Mouse (Mus musculus): ENCODE measurements around the gene Hsd17b3. TPM values are rescaled to one million over a fixed set of nuclear protein-coding genes. Genes with fewer than 3 reads are reported as not detected.

Gene Hsd17b3
- polyA plus RNA-seq, 1 experiment from 2014 or later, result not detected

DNA sequence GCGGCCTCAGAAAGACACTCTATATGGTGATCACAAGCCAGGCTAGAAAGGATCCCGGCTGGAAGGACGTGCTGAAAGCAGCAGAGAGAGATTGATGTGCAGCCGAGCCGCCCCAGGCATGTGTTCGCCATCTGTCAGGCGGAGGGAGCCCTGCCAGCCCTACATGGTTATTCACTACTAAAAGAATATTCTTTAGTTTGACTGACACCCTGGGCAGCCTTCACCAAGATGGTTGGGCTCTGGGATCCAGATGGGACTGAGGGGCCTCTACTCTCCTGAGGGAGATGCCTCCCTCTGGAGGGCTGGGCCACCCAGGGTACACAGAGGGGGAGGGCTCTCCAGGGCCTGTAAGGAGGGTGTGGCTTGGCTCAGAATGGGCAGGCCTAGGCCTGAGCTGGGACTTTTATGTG lies 68.1 kb downstream of the Hsd17b3 start:
- Histone ChIP-seq H3K4me2 (peak overlapping the region; percentile 37), H3K27ac (no peak overlapping the region), H3K27me3 (no peaks in the 10 kb centered on the region), H3K36me3 (no peaks in the 10 kb centered on the region), H3K9ac (no peak overlapping the region), H3K4me1 (replicated peaks) (peaks cover 10% of the 10 kb centered on the region), H3K4me3 (no peak overlapping the region), H3K9me3 (replicated peaks) (no peaks in the 10 kb centered on the region)
- peak; percentile 80 for ATAC-seq (replicated peaks; ENCODE audit: insufficient number of reproducible peaks, insufficient read depth, low FRiP score, low read depth)
- WGBS, result 25% methylated on average over 7 of the region's 7 CpGs

DNA sequence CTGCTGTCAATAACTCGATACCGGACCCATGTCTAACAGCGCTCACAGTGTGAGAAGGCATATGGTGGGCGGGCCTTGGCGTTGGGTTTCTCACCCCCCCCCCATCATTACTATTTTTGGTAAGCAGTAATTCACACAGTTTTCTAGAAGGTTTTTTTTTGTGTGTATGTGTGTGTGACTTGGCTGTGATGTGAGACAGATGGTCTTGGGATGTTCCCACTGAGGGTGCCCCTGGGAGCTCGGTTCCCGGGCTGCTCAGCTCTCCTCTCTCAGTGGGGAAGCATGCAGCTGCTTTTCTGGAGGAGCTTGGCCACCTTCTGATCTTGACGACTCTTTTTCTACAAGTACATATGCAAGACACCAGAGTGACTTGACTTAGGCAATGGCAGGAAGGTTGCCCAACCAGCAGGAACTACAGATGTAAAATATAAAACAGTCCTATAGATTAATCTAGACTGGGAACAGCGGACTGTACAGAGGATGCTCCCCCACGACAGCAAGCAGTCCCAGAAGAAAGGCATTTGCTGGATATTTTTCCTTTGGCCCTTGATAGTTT lies 70.4 kb downstream of the Hsd17b3 start:
- 75% methylated on average over 10 of the region's 10 CpGs for WGBS
- no peaks in the 10 kb centered on the region for H3K9me3 ChIP-seq (replicated peaks)
- H3K4me1 ChIP-seq (replicated peaks), result peaks cover 10% of the 10 kb centered on the region
- H3K4me2 ChIP-seq, result no peak overlapping the region
- H3K27ac ChIP-seq, result no peak overlapping the region
- no peak overlapping the region for H3K9ac ChIP-seq
- no peaks in the 10 kb centered on the region for H3K27me3 ChIP-seq
- no peaks in the 10 kb centered on the region for H3K36me3 ChIP-seq
- H3K4me3 ChIP-seq, result no peak overlapping the region
- ATAC-seq (replicated peaks; ENCODE audit: insufficient number of reproducible peaks, insufficient read depth, low FRiP score, low read depth), result no peak

DNA sequence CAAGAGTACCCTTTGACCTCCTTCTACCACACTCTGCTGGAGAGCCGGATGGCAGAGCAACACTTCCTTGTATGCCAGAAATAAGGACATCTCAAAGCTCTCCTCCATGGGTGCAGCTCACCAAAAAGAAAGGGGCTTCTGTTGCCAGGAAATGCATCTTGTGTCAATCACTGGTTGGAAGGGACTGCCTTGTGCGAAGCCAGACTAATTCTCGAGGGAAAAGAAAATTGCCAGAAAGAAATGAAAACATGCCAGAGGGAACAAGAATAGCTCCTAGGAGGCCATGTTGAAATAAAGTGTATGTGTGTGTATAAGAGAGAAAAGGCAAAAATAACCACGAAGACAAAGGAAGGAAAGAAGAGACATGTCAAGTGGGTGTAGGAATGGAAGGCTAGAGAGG lies 73.0 kb downstream of the Hsd17b3 start:
- no peak overlapping the region for H3K4me2 ChIP-seq

DNA sequence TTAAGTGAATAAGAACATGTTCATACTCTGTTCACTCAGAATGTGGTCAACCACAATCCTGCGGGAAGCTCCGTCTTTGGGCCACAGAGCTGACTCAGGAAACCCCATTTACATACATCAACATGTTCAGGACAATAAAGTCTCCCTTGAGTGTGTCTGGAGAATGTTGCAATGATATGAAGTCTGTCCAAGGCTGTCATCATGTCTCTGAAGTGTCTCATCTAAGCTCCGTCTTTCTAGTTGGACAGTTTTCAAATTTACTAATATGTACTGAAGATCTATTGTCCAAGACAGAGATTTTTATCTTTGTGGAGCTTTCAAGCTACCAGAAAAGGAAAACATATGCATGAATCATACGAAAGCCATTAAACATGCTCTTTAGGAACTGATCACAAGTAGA lies 77.9 kb downstream of the Hsd17b3 start:
- Histone ChIP-seq H3K27ac (no peak overlapping the region), H3K4me3 (no peak overlapping the region), H3K27me3 (no peaks in the 10 kb centered on the region), H3K4me2 (no peak overlapping the region), H3K4me1 (replicated peaks) (peaks cover 3% of the 10 kb centered on the region; the same call in 1 of the 2 replicates), H3K9me3 (replicated peaks) (no peaks in the 10 kb centered on the region), H3K9ac (no peak overlapping the region), H3K36me3 (no peaks in the 10 kb centered on the region)
- 56% methylated on average over 4 of the region's 4 CpGs for WGBS
- ATAC-seq (replicated peaks; ENCODE audit: insufficient number of reproducible peaks, insufficient read depth, low FRiP score, low read depth), result no peak

More for the DNA sequence above, 73.0 kb downstream of the Hsd17b3 start:
- ATAC-seq (replicated peaks; ENCODE audit: insufficient number of reproducible peaks, insufficient read depth, low FRiP score, low read depth), result no peak
- no peaks in the 10 kb centered on the region for H3K9me3 ChIP-seq (replicated peaks)
- no peaks in the 10 kb centered on the region for H3K27me3 ChIP-seq
- H3K4me3 ChIP-seq, result no peak overlapping the region
- H3K4me1 ChIP-seq (replicated peaks), result peaks cover 6% of the 10 kb centered on the region
- H3K36me3 ChIP-seq, result no peaks in the 10 kb centered on the region
- WGBS, result 59% methylated on average over 4 of the region's 4 CpGs
- H3K27ac ChIP-seq, result no peak overlapping the region
- no peak overlapping the region for H3K9ac ChIP-seq

Other genes with a start within 250 kb of the Hsd17b3 start
- gene Slc35d2, start 40.1 kb upstream of the Hsd17b3 start, polyA plus RNA-seq (2015; fragmentation: Nextera tagmentation; extraction: Ambion mirVana), result 4.3 and 5.0 TPM in 2 replicates
- 25.2 and 25.6 TPM in 2 replicates for gene Zfp367, start 64.0 kb upstream of the Hsd17b3 start, polyA plus RNA-seq (2015; fragmentation: Nextera tagmentation; extraction: Ambion mirVana)
- gene Habp4, start 72.6 kb upstream of the Hsd17b3 start, polyA plus RNA-seq (2015; fragmentation: Nextera tagmentation; extraction: Ambion mirVana), result 49.1 and 55.9 TPM in 2 replicates
- gene Cdc14b, start 186.1 kb upstream of the Hsd17b3 start, polyA plus RNA-seq (2015; fragmentation: Nextera tagmentation; extraction: Ambion mirVana), result 12.1 and 12.7 TPM in 2 replicates
- gene Aaed1, start 223.5 kb upstream of the Hsd17b3 start, polyA plus RNA-seq (2015; fragmentation: Nextera tagmentation; extraction: Ambion mirVana), result 69.2 and 70.0 TPM in 2 replicates